Mouse (Mus musculus) 416B (cell line): ENCODE data around the gene Vps26c.
A peak's percentile ranks its signal among the peaks of the same experiment; 100 is the strongest.
"Not testable (repeated sequence)": the region's sequence is repeated elsewhere in the genome, so short reads cannot be mapped to it uniquely, and the experiment has no call there.

Experiments
- DNase-seq: peaks from one replicate; pipeline ENCODE4 v3.0.0; 2011; ENCODE audit warnings: low read depth

Gene Vps26c

GRCm38 (mm10) chr16:94545781-94546562, 19.3 kb upstream of the Vps26c start:
- DNase-seq, result no peak

DNA sequence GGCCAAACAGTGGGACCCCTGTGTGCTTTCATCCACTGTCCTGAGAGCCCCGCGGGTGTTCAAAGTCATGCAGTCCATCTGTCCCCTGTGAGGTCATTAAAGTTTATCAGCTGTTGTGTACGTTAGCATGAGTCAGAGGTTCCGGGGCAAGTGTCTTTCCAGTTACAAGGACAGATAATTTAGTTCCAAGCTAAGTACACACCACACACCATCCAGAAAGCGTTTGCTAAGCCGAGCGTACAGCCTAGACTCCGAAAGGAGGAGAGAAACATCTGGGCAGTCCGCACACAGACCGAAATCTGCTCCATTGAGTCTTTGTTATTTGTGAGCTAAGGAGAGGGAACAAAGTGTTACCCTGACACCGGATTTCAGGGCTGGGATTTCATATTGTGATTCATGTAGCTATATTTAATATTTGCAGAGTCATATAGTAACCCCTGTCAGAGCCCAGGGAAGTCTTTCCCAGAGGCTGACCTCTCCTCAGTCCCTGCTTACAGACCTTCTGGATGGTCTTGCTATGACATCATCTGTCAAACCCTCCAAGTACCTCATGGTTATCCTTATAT, 18.0 kb upstream of the Vps26c start:
- DNase-seq, result peak; percentile 84

- no peak for DNase-seq
Observed at GRCm38 (mm10) chr16:94542898-94543297, 16.3 kb upstream of the Vps26c start.

GRCm38 (mm10) chr16:94540140-94540539, 13.5 kb upstream of the Vps26c start:
- DNase-seq, result no peak

GRCm38 (mm10) chr16:94537159-94537527, 10.5 kb upstream of the Vps26c start:
- peak; percentile 76 for DNase-seq

DNA sequence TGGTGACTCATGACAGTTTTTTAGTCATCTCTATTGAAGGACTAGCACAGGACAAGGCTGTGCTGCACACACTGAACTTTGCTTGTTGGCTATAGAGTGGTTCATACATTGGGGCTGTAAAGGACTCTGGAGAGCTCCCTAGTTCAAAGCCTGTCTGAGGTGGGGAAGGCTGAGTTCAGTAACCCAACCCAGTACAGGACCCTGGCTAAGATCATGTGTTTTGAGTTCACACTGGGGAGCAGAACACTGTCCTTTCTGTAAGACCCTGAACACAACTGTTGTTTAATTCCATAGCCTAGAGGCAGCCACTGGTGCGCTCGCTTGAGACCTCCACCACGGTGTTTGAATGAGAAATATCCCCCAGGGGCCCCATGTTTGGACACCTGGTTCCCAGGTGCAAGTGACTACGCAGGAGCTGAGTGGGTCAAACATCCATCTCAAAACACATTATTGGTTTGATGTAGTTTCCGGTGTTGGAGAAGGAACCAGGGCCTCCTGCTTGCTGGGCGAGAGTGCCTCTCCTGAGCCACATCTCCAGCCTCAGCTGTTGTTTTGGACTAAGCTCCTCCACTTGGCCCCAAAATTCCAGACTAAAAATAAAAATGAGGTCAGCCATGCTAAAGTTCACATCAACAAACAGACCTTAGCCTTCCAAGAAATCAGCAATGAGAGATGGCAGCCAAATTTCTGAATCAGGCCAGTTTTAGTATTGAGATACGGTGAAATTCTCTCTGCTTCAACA, 10.0 kb upstream of the Vps26c start:
- no peak for DNase-seq

DNA sequence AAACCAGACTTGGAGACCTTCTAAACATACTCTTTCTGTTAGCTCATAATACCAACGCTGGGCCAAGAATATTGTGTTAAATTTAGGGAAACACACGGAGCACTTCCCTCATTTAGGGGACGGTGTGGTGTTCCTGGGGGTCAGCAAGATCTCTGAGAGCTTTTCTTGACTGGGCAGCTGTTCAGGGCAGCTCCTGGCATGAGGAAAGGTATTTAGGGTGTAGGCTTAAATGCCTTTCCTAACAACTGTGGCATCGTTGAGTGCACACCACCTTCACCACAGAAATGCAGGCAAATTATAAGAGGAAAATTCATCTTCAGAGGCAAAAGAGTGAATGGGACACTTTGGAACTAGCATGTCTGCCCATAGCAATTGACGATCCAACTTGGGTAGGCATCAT, 9.1 kb upstream of the Vps26c start:
- DNase-seq, result no peak

- no peak for DNase-seq
Observed at GRCm38 (mm10) chr16:94533679-94534078, 7.0 kb upstream of the Vps26c start.

DNA sequence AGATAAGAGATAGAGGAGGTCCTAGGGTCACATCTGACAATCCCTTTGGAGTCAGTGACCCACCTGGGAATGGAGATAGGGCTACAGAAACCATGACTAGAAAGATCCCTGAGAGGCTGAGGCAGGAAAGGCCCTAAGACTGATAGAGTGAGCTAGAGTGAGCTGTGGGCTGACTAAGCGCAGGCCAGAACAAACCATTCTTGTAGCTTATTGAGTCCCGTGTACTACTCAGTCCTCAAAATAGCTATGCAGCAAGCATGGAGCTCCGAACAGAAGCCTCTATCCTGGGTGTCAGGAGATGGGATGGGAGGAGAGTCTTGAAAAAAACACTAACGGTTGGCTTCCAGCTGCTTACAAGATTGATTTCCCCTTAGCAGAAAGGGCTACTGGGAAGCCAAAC, 4.6 kb upstream of the Vps26c start:
- DNase-seq, result no peak

GRCm38 (mm10) chr16:94527546-94527945, 916 bp upstream of the Vps26c start:
- DNase-seq, result no peak

DNA sequence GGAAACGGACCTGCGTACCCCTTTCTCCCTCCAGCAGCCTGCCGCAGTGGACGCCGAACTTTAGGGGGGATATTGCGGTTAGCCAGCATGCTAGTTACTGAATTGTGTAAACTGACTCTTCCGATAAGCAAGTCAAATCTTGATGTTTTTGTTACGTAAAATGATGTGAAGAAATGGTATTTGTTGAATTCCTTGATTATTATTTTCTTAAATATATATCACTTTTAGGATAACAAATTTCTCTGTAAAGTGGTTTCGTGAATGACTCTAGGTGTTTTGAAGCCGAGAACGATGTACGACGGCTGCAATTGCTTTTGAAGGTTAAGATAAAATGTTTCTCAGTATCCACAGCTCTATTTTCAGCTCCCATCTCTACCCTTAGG, 513 bp upstream of the Vps26c start:
- no peak for DNase-seq

DNA sequence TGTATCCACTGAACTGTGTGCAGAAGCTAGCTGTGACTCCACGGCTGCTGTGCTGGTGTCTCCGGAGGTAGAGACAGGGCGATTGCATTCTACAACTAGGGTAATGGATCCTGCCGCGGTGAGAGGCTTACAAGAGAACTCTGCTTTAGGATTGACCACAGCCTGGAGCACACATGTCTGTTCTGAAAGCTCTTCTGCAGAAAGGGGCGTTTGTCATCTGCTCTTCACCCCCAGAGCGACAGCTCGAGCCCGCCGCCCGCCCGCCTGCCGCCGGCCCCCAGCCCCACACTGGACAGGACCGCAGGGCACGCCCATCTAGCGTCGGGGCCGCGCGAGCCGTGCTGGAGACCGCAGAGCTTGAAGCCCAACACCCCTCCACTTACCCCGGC, 681 bp downstream of the Vps26c start:
- DNase-seq, result no peak

GRCm38 (mm10) chr16:94524691-94525090, 1.9 kb downstream of the Vps26c start:
- DNase-seq, result peak; percentile 31

DNA sequence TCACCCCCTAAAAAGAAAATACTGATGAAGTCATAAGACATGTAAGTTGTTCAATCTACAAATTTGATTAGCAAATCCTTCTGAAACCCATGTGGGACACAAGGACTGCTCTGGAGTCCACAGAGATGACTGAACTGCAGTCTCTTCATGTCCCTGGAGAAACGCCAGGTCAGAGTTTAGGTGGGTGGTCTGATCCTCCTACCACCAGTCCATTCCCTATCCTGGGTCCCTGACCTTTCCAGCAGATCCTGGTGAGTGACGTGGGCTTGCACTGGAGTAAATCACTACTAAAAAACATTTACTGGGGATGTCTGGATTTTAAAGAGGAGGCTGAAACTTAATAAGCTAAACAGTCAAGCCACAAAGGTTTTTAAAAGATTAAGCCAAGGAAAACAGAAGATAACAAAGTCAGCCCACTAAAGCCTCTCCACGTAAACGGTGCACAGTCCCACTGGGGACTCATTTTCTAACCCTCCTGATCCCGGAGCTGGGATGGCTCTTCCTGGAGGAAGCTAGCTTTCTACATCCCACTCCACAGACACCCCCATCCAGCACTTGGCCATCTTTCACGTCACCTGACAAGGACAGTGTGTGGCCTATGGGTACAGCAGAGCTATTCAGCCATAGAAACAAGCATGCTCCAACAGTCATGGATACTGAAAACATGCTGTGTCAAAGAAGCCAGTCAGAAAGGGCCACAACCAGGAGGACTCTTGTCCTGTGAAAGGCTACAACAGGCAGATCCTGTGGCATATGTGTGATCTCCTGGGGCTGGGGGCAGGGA, 2.8 kb downstream of the Vps26c start:
- DNase-seq, result no peak

- DNase-seq, result peak; percentile 88
Observed at GRCm38 (mm10) chr16:94519028-94519427, 7.6 kb downstream of the Vps26c start.

DNA sequence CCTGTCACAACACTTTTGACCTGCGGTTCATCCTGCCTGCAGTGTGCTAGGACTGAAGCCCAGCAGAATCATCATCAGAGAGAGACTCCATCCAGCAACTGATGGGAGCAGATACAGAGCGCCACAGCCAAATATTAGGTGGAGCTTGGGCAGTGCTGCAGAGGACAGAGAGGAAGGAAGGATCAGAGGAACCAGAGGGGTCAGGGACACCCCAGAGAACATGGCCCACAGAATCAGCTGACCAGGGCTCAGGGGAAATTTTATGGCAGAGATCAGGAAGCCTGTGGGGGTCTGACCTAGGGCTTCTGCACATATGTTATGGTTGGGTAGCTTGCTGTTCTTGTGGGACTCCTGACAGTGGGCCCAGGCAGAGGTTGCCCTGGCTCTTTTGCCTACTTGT, 9.0 kb downstream of the Vps26c start:
- DNase-seq, result no peak

- DNase-seq, result no peak
Observed at GRCm38 (mm10) chr16:94509983-94510382, 16.6 kb downstream of the Vps26c start.

GRCm38 (mm10) chr16:94508769-94509168, 17.9 kb downstream of the Vps26c start:
- no peak for DNase-seq

- DNase-seq, result no peak
Observed at GRCm38 (mm10) chr16:94507071-94507470, 19.6 kb downstream of the Vps26c start.

GRCm38 (mm10) chr16:94504192-94504591, 22.4 kb downstream of the Vps26c start:
- DNase-seq, result no peak

GRCm38 (mm10) chr16:94497911-94498310, 28.7 kb downstream of the Vps26c start:
- DNase-seq, result peak; percentile 93

DNA sequence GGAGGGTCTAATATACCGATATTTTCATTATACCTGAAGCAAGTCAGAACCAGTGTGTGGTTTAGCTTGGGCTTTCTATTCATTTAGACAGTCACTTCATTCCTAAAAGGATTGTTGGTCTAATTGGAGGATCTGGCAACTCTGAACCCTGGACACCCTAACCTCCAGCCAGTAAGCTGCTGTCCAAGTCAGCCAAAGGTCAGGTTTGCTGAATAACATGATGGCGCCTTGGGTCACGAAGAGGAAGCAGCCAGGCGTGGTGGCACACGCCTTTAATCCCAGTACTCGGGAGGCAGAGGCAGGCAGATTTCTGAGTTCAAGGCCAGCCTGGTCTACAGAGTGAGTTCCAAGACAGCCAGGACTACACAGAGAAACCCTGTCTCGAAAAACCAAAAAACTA, 29.5 kb downstream of the Vps26c start:
- not testable (repeated sequence) for DNase-seq

DNA sequence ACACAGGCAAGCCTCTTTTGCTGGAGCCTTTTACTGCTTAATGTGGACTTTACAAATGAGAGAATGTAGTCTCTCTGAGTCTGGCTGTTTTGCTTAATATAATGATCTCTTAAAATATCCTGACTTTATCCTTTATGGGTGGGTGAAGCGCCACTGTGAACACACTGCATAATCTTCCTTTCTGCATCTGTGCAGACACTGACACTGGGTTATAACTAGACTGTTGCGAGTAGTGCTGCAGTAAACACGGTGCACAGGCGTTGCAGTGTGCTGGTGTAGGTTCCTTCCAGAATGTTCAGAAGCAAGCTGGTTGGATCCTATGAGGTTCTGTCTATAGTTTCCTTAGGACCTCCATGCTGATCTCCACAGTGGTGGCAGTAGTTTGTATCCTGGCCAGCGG, 37.3 kb downstream of the Vps26c start:
- no peak for DNase-seq
